Mouse (Mus musculus): ENCODE measurements at regions not wholly inside any gene's neighbourhood (a gene's known extent, or its start where the extent isn't known, plus 50 kb on each side); places are given as distances from the start of the nearest gene placed in this dataset.

GRCm38 (mm10) chr1:92359473-92359872 is 114.2 kb downstream of the Ndufa10 start:
- TF ChIP-seq POLR2A (IDR thresholded peaks at IDR 0.05; ENCODE audit: control insufficient read depth, extremely low read depth, insufficient read depth, low read length, poor library complexity) (no peak), CTCF (IDR thresholded peaks at IDR 0.05; ENCODE audit: borderline replicate concordance, control insufficient read depth, extremely low read depth, insufficient read depth, low read length, poor library complexity) (no peak)

Measured in thymus, adult 2 months (tissue).